Mouse (Mus musculus): ENCODE data around the gene Hemk1. TPM values are rescaled to one million over a fixed set of nuclear protein-coding genes. Genes with fewer than 3 reads are reported as not detected.

Hemk1 gene
- polyA plus RNA-seq, 1 experiment, result 28.6 TPM

- DNase-seq (ENCODE audit: low read depth), result no peak
Measured at GRCm38 (mm10) chr9:107343146-107343943, 5.2 kb upstream of the Hemk1 start.

- no peak for DNase-seq (ENCODE audit: low read depth)
Measured at GRCm38 (mm10) chr9:107342201-107342709, 4.1 kb upstream of the Hemk1 start.

GRCm38 (mm10) chr9:107340911-107341645, 2.9 kb upstream of the Hemk1 start:
- DNase-seq (ENCODE audit: low read depth), result no peak

- DNase-seq (ENCODE audit: low read depth), result no peak
Measured at GRCm38 (mm10) chr9:107340267-107340859, 2.2 kb upstream of the Hemk1 start, which contains the start of gene 6430571L13Rik. 6430571L13Rik (plus strand) TSS chr9:107340602.

- DNase-seq (ENCODE audit: low read depth), result no peak
Measured at GRCm38 (mm10) chr9:107336386-107336785, 1.8 kb downstream of the Hemk1 start.

GRCm38 (mm10) chr9:107335909-107336308, 2.2 kb downstream of the Hemk1 start:
- no peak for DNase-seq (ENCODE audit: low read depth)

GRCm38 (mm10) chr9:107335046-107335445, 3.1 kb downstream of the Hemk1 start:
- DNase-seq (ENCODE audit: low read depth), result no peak

- no peak for DNase-seq (ENCODE audit: low read depth)
Measured at GRCm38 (mm10) chr9:107334356-107334755, 3.8 kb downstream of the Hemk1 start.

- no peak for DNase-seq (ENCODE audit: low read depth)
Measured at GRCm38 (mm10) chr9:107333686-107334085, 4.5 kb downstream of the Hemk1 start.

- DNase-seq (ENCODE audit: low read depth), result no peak
Measured at GRCm38 (mm10) chr9:107330791-107331190, 7.4 kb downstream of the Hemk1 start.

- no peak for DNase-seq (ENCODE audit: low read depth)
Measured at GRCm38 (mm10) chr9:107327879-107328620, 10.1 kb downstream of the Hemk1 start.

- peak; percentile 81 for DNase-seq (ENCODE audit: low read depth)
Measured at GRCm38 (mm10) chr9:107325904-107326303, 12.2 kb downstream of the Hemk1 start.

GRCm38 (mm10) chr9:107324799-107325561, 13.2 kb downstream of the Hemk1 start:
- DNase-seq (ENCODE audit: low read depth), result no peak

- peak; percentile 74 for DNase-seq (ENCODE audit: low read depth)
Measured at GRCm38 (mm10) chr9:107323558-107323957, 14.6 kb downstream of the Hemk1 start.

GRCm38 (mm10) chr9:107322461-107323050, 15.6 kb downstream of the Hemk1 start:
- DNase-seq (ENCODE audit: low read depth), result peak; percentile 84

- DNase-seq (ENCODE audit: low read depth), result no peak
Measured at GRCm38 (mm10) chr9:107315791-107316190, 22.4 kb downstream of the Hemk1 start.

- DNase-seq (ENCODE audit: low read depth), result no peak
Measured at GRCm38 (mm10) chr9:107313926-107314325, 24.2 kb downstream of the Hemk1 start.

- no peak for DNase-seq (ENCODE audit: low read depth)
Measured at GRCm38 (mm10) chr9:107312811-107313584, 25.2 kb downstream of the Hemk1 start.

GRCm38 (mm10) chr9:107309600-107309999, 28.6 kb downstream of the Hemk1 start:
- DNase-seq (ENCODE audit: low read depth), result no peak

- no peak for DNase-seq (ENCODE audit: low read depth)
Measured at GRCm38 (mm10) chr9:107309171-107309570, 29.0 kb downstream of the Hemk1 start.
